Mouse (Mus musculus): ENCODE results near the gene Gm28363. TPM values are rescaled to one million over a fixed set of nuclear protein-coding genes. Genes with fewer than 3 reads are reported as not detected.
"Not testable (repeated sequence)": the region's sequence is repeated elsewhere in the genome, so short reads cannot be mapped to it uniquely, and the experiment has no call there.

Gm28363 gene
- polyA plus RNA-seq (2015; fragmentation: Nextera tagmentation; extraction: Ambion mirVana) = not detected in 2 replicates

GRCm38 (mm10) chr1:117696831-117697230 lies at the start of gene Gm28363:
Gene Gm28363, plus strand, starts transcription at chr1:117697131.
- not testable (repeated sequence) for H3K9me3 ChIP-seq (replicated peaks); H3K36me3 ChIP-seq; H3K9ac ChIP-seq; H3K4me3 ChIP-seq (replicated peaks); H3K27me3 ChIP-seq; H3K4me2 ChIP-seq (replicated peaks); ATAC-seq (ENCODE audit: insufficient number of reproducible peaks, low FRiP score, low TSS enrichment, low read depth); H3K4me1 ChIP-seq; H3K27ac ChIP-seq (replicated peaks)
- WGBS = 63% methylated on average over 2 of the region's 2 CpGs

GRCm38 (mm10) chr1:117650236-117650635 lies 46.7 kb upstream of the Gm28363 start:
- ATAC-seq (ENCODE audit: insufficient number of reproducible peaks, low FRiP score, low TSS enrichment, low read depth); H3K9ac ChIP-seq: not testable (repeated sequence)
- 60% methylated on average over 1 of the region's 1 CpGs for WGBS

More at GRCm38 (mm10) chr1:117650236-117650635, 46.7 kb upstream of the Gm28363 start:
- not testable (repeated sequence) for H3K4me3 ChIP-seq (replicated peaks); H3K4me1 ChIP-seq; H3K27ac ChIP-seq (replicated peaks); H3K9me3 ChIP-seq (replicated peaks); H3K36me3 ChIP-seq; H3K27me3 ChIP-seq; H3K4me2 ChIP-seq (replicated peaks)

Other genes starting within 250 kb of the Gm28363 start
- gene B020011L13Rik, start 84.0 kb downstream of the Gm28363 start, polyA plus RNA-seq (2015; fragmentation: Nextera tagmentation; extraction: Ambion mirVana) = not detected in 2 replicates
- gene Gm28360, start 132.9 kb downstream of the Gm28363 start, polyA plus RNA-seq (2015; fragmentation: Nextera tagmentation; extraction: Ambion mirVana) = not detected in 2 replicates
- gene Gm28168, start 230.9 kb downstream of the Gm28363 start, polyA plus RNA-seq (2015; fragmentation: Nextera tagmentation; extraction: Ambion mirVana) = not detected in 2 replicates

Measured in embryonic facial prominence, embryonic 15.5 days (tissue).